Mouse (Mus musculus) MEL (cell line): ENCODE measurements at regions not wholly inside any gene's neighbourhood (a gene's known extent, or its start where the extent isn't known, plus 50 kb on each side); places are given as distances from the start of the nearest gene placed in this dataset.

Experiments
- DNase-seq: peaks from one replicate; pipeline ENCODE4 v3.0.0; 2011; ENCODE audit warnings: low read depth, low spot score
- H3K27ac ChIP-seq: 2 replicates; pipeline ENCODE4 v1.5.1; 2012; ENCODE audit warnings: low read depth, mild to moderate bottlenecking, control low read depth, low read length, moderate library complexity; ENCODE audit not compliant: control insufficient read depth
- H3K27me3 ChIP-seq, 2 experiments: fragments of 150-350 bp in 1 of 2; sonication (generic) in 1 of 2; 2 replicates each; pipeline ENCODE4 v1.6.1; 2012; ENCODE audit warnings: low read length in 2 of 2, mild to moderate bottlenecking in 2 of 2, improper control_type of control experiment in 1 of 2, moderate library complexity in 1 of 2; ENCODE audit not compliant: insufficient read depth in 2 of 2, control insufficient read depth in 1 of 2
- H3K36me3 ChIP-seq, 2 experiments: 2 replicates each; pipeline ENCODE4 v1.6.1; 2012 to 2014; ENCODE audit warnings: low read length in 2 of 2, improper control_type of control experiment in 1 of 2, inconsistent platforms in 1 of 2, mild to moderate bottlenecking in 1 of 2; ENCODE audit not compliant: insufficient read depth in 2 of 2, control insufficient read depth in 1 of 2
- H3K4me1 ChIP-seq, 2 experiments: fragments of 150-350 bp in 1 of 2; sonication (generic) in 1 of 2; 2 replicates each; pipeline ENCODE4 v1.6.1; 2012; ENCODE audit warnings: low read length in 2 of 2, improper control_type of control experiment in 1 of 2, mild to moderate bottlenecking in 1 of 2; ENCODE audit not compliant: insufficient read depth in 2 of 2, control insufficient read depth in 1 of 2
- H3K4me3 ChIP-seq, 2 experiments: fragments of 150-350 bp in 1 of 2; sonication (generic) in 1 of 2; 2 replicates each; pipeline ENCODE4 v1.5.1; 2012; ENCODE audit warnings: low read depth in 2 of 2, low read length in 2 of 2, mild to moderate bottlenecking in 2 of 2, moderate library complexity in 2 of 2, control low read depth in 1 of 2, improper control_type of control experiment in 1 of 2; ENCODE audit not compliant: control insufficient read depth in 1 of 2, insufficient read depth in 1 of 2
- H3K79me2 ChIP-seq: 2 replicates; pipeline ENCODE4 v1.6.1; 2012; ENCODE audit warnings: mild to moderate bottlenecking, low read length, moderate library complexity; ENCODE audit not compliant: control insufficient read depth, poor library complexity, insufficient read depth
- H3K9ac ChIP-seq: 2 replicates; pipeline ENCODE4 v1.6.1; 2012; ENCODE audit warnings: low read depth, mild to moderate bottlenecking, control low read depth, low read length, moderate library complexity; ENCODE audit not compliant: control insufficient read depth, poor library complexity, severe bottlenecking
- H3K9me3 ChIP-seq: fragments of 150-350 bp; sonication (generic); replicated peaks from 2 replicates; pipeline ENCODE4 v1.6.1; 2012; ENCODE audit warnings: mild to moderate bottlenecking, low read length, improper control_type of control experiment, moderate library complexity; ENCODE audit not compliant: insufficient read depth
- BHLHE40 ChIP-seq: IDR thresholded peaks from 2 replicates; pipeline ENCODE4 v1.6.1; 2012; ENCODE audit warnings: low read depth, mild to moderate bottlenecking, inconsistent platforms, low read length, improper control_type of control experiment, borderline replicate concordance
- CHD1 ChIP-seq: IDR thresholded peaks from 2 replicates; pipeline ENCODE4 v1.6.1; 2012; ENCODE audit warnings: low read depth, mild to moderate bottlenecking, inconsistent platforms, low read length, improper control_type of control experiment
- CHD2 ChIP-seq: IDR thresholded peaks from 2 replicates; pipeline ENCODE4 v1.6.1; 2011; ENCODE audit warnings: low read length, improper control_type of control experiment
- E2F4 ChIP-seq: IDR thresholded peaks from 2 replicates; pipeline ENCODE4 v1.6.1; 2011; ENCODE audit warnings: low read depth, low read length, improper control_type of control experiment, borderline replicate concordance
- ELF1 ChIP-seq: IDR thresholded peaks from 2 replicates; pipeline ENCODE4 v1.6.1; 2014; ENCODE audit warnings: low read depth, mild to moderate bottlenecking, inconsistent platforms, low read length, improper control_type of control experiment, moderate library complexity
- EP300 ChIP-seq, 2 experiments: IDR thresholded peaks; 2 replicates each; pipeline ENCODE4 v1.6.1; 2011; ENCODE audit warnings: improper control_type of control experiment in 2 of 2, low read length in 2 of 2, low read depth in 1 of 2, mild to moderate bottlenecking in 1 of 2
- ETS1 ChIP-seq: IDR thresholded peaks from 2 replicates; pipeline ENCODE4 v1.6.1; 2012; ENCODE audit warnings: low read depth, mild to moderate bottlenecking, inconsistent platforms, low read length, improper control_type of control experiment, moderate library complexity
- GATA1 ChIP-seq: IDR thresholded peaks from 2 replicates; pipeline ENCODE4 v1.6.1; 2011; ENCODE audit warnings: low read depth, low read length, improper control_type of control experiment
- MAFK ChIP-seq: IDR thresholded peaks from 2 replicates; pipeline ENCODE4 v1.6.1; 2011; ENCODE audit warnings: low read depth, mild to moderate bottlenecking, low read length, improper control_type of control experiment, borderline replicate concordance
- MAX ChIP-seq: IDR thresholded peaks from 2 replicates; pipeline ENCODE4 v1.6.1; 2011; ENCODE audit warnings: low read length, improper control_type of control experiment
- MAZ ChIP-seq: IDR thresholded peaks from 2 replicates; pipeline ENCODE4 v1.6.1; 2012; ENCODE audit warnings: low read depth, mild to moderate bottlenecking, inconsistent platforms, low read length, improper control_type of control experiment
- MEF2A ChIP-seq: IDR thresholded peaks from 2 replicates; pipeline ENCODE4 v1.6.1; 2014; ENCODE audit warnings: low read depth, mild to moderate bottlenecking, inconsistent platforms, low read length, improper control_type of control experiment; ENCODE audit not compliant: poor library complexity, insufficient replicate concordance, severe bottlenecking; ENCODE audit errors: extremely low read depth
- MXI1 ChIP-seq: IDR thresholded peaks from 2 replicates; pipeline ENCODE4 v1.6.1; 2011; ENCODE audit warnings: mild to moderate bottlenecking, low read depth, low read length, improper control_type of control experiment
- MYB ChIP-seq: IDR thresholded peaks from 2 replicates; pipeline ENCODE4 v1.6.1; 2011; ENCODE audit warnings: mild to moderate bottlenecking, low read depth, low read length, improper control_type of control experiment
- MYC ChIP-seq: IDR thresholded peaks from 2 replicates; pipeline ENCODE4 v1.6.1; 2011; ENCODE audit warnings: low read depth, mild to moderate bottlenecking, low read length, improper control_type of control experiment, moderate library complexity
- NELFE ChIP-seq: IDR thresholded peaks from 2 replicates; pipeline ENCODE4 v1.6.1; 2011; ENCODE audit warnings: low read depth, low read length, improper control_type of control experiment
- NRF1 ChIP-seq: IDR thresholded peaks from 2 replicates; pipeline ENCODE4 v1.6.1; 2014; ENCODE audit warnings: low read depth, mild to moderate bottlenecking, inconsistent platforms, low read length, improper control_type of control experiment, moderate library complexity; ENCODE audit not compliant: poor library complexity, insufficient read depth, severe bottlenecking
- POLR2AphosphoS5 ChIP-seq: IDR thresholded peaks from 2 replicates; pipeline ENCODE4 v1.6.1; 2012; ENCODE audit warnings: low read depth, borderline replicate concordance, mild to moderate bottlenecking, inconsistent platforms, low read length, moderate library complexity, mixed read lengths
- RCOR1 ChIP-seq: IDR thresholded peaks from 2 replicates; pipeline ENCODE4 v1.6.1; 2012; ENCODE audit warnings: low read depth, mild to moderate bottlenecking, inconsistent platforms, low read length, improper control_type of control experiment
- SIN3A ChIP-seq: IDR thresholded peaks from 2 replicates; pipeline ENCODE4 v1.6.1; 2012; ENCODE audit warnings: low read length, improper control_type of control experiment, inconsistent platforms
- TAL1 ChIP-seq: IDR thresholded peaks from 2 replicates; pipeline ENCODE4 v1.6.1; 2012; ENCODE audit warnings: mild to moderate bottlenecking, inconsistent platforms, low read length, moderate library complexity, mixed read lengths
- TCF12 ChIP-seq: IDR thresholded peaks from 2 replicates; pipeline ENCODE4 v1.6.1; 2014; ENCODE audit warnings: low read depth, mild to moderate bottlenecking, inconsistent platforms, low read length, improper control_type of control experiment, moderate library complexity
- ZC3H11A ChIP-seq: IDR thresholded peaks from 2 replicates; pipeline ENCODE4 v1.6.1; 2012; ENCODE audit warnings: low read depth, mild to moderate bottlenecking, inconsistent platforms, low read length, improper control_type of control experiment
- ZKSCAN1 ChIP-seq: IDR thresholded peaks from 2 replicates; pipeline ENCODE4 v1.6.1; 2012; ENCODE audit warnings: low read depth, mild to moderate bottlenecking, inconsistent platforms, low read length, improper control_type of control experiment, moderate library complexity
- ZMIZ1 ChIP-seq: IDR thresholded peaks from 2 replicates; pipeline ENCODE4 v1.6.1; 2012; ENCODE audit warnings: low read depth, mild to moderate bottlenecking, inconsistent platforms, low read length, improper control_type of control experiment, moderate library complexity
- ZNF384 ChIP-seq: IDR thresholded peaks from 2 replicates; pipeline ENCODE4 v1.6.1; 2012; ENCODE audit warnings: low read depth, mild to moderate bottlenecking, inconsistent platforms, low read length, improper control_type of control experiment

DNA sequence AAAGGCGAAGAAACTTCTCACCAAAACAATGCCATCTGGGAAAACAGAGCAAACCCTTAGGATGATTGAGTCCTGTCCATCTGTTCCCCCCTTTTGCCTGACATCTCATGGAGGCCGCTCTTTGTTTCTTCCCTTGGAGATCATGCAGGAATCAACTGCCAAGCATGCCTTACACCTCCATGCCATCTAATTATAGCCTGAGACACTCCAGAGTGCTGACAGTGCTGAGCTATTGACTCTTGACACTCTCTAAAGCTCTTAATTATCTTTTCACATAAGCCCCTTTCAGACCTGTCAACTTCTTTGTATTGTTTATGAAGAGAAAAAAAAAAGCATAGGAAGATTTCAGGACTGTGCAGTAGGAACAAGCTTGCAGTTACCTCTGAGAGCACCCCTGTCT lies 252.4 kb downstream of the Olfr1505 start:
- no peaks in the 10 kb centered on the region for H3K4me1 ChIP-seq
- no peak overlapping the region for H3K27ac ChIP-seq
- no peaks in the 10 kb centered on the region for H3K27me3 ChIP-seq
- H3K9ac ChIP-seq: no peak overlapping the region
- H3K4me3 ChIP-seq: no peak overlapping the region
- no peak for DNase-seq
- H3K9me3 ChIP-seq: no peaks in the 10 kb centered on the region
- no peaks in the 10 kb centered on the region for H3K79me2 ChIP-seq
- no peak for TF ChIP-seq ZMIZ1
- no peak for TF ChIP-seq MYB
- no peak for TF ChIP-seq BHLHE40
- no peak for TF ChIP-seq MAZ
- no peak for TF ChIP-seq ETS1
- TF ChIP-seq MXI1: no peak
- TF ChIP-seq MEF2A: no peak
- TF ChIP-seq GATA1: no peak
- TF ChIP-seq NELFE: no peak
- TF ChIP-seq MYC: no peak
- TF ChIP-seq ZNF384: no peak
- no peak for TF ChIP-seq E2F4
- TF ChIP-seq MAFK: no peak
- TF ChIP-seq MAX: no peak
- no peaks in the 10 kb centered on the region for H3K36me3 ChIP-seq

DNA sequence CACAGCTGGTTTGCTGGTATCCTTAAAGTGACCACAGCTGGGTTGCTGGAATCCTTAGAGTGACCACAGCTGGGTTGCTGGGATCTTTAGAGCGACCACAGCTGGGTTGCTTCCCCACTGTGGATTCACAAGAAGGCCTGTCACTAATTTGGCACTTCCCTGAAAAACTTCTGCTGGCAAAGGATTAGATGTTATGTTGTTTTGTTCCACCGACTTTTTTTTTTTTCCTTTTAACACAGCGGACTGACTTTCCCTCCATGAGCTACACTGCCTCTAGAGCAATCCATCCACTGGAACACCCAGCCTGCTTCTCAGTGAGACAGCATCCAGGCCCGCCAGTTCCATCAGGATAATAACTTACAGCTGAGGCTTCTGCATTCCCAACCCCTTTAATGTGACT lies 266.9 kb downstream of the Olfr1505 start:
- no peak for DNase-seq
- Histone ChIP-seq H3K36me3 (no peaks in the 10 kb centered on the region), H3K4me1 (no peaks in the 10 kb centered on the region), H3K4me3 (no peak overlapping the region), H3K9me3 (no peaks in the 10 kb centered on the region), H3K9ac (no peak overlapping the region), H3K79me2 (no peaks in the 10 kb centered on the region), H3K27me3 (no peaks in the 10 kb centered on the region), H3K27ac (no peak overlapping the region)
- TF ChIP-seq ZC3H11A: no peak
- no peak for TF ChIP-seq NRF1
- no peak for TF ChIP-seq CHD2
- TF ChIP-seq ETS1: no peak
- TF ChIP-seq ELF1: no peak
- no peak for TF ChIP-seq ZKSCAN1
- TF ChIP-seq POLR2AphosphoS5: no peak
- TF ChIP-seq TAL1: no peak
- TF ChIP-seq EP300 (IDR thresholded peaks at IDR 0.05; ENCODE audit: low read depth in 1 of 2, low read length in 2 of 2): no peak
- no peak for TF ChIP-seq SIN3A
- TF ChIP-seq MAFK: no peak
- no peak for TF ChIP-seq CHD1
- TF ChIP-seq MXI1: no peak
- no peak for TF ChIP-seq MYB
- TF ChIP-seq RCOR1: no peak
- TF ChIP-seq TCF12: no peak
